Mouse (Mus musculus) kidney, adult 2 months (tissue): Measurements from ENCODE around the gene Fanca. TPM values are rescaled to one million over a fixed set of nuclear protein-coding genes. Genes with fewer than 3 reads are reported as not detected.
"Not testable (repeated sequence)": the region's sequence is repeated elsewhere in the genome, so short reads cannot be mapped to it uniquely, and the experiment has no call there.

Experiments used
- DNase-seq: peaks from one replicate; pipeline ENCODE4 v3.0.0; 2021
- H3K27ac ChIP-seq: fragments of 200-500 bp; 2 replicates; pipeline ENCODE4 v1.5.1; 2012; ENCODE audit warnings: low read depth, low read length, control low read depth, inconsistent platforms; ENCODE audit not compliant: insufficient read depth
- H3K27me3 ChIP-seq: fragments of 200-500 bp; replicated peaks from 2 replicates; pipeline ENCODE4 v1.6.1; 2012; ENCODE audit warnings: mild to moderate bottlenecking, moderate library complexity, low read length, inconsistent platforms; ENCODE audit not compliant: control insufficient read depth, insufficient read depth
- H3K36me3 ChIP-seq: fragments of 200-500 bp; 2 replicates; pipeline ENCODE4 v1.6.1; 2012; ENCODE audit warnings: mild to moderate bottlenecking, moderate library complexity, low read length, inconsistent platforms; ENCODE audit not compliant: control insufficient read depth, insufficient read depth
- H3K4me1 ChIP-seq: fragments of 200-500 bp; 2 replicates; pipeline ENCODE4 v1.6.1; 2011; ENCODE audit warnings: low read length; ENCODE audit not compliant: control insufficient read depth, insufficient read depth
- H3K4me3 ChIP-seq: fragments of 200-500 bp; 2 replicates; pipeline ENCODE4 v1.5.1; 2011; ENCODE audit warnings: mild to moderate bottlenecking, low read depth, low read length, control low read depth; ENCODE audit not compliant: insufficient read depth
- CTCF ChIP-seq: fragments of 200-500 bp; conservative IDR thresholded peaks from 2 replicates; pipeline ENCODE4 v1.5.1; 2011; ENCODE audit warnings: low read depth, mild to moderate bottlenecking, control low read depth, low read length, moderate library complexity, mixed read lengths; ENCODE audit not compliant: insufficient read depth, insufficient read length
- POLR2A ChIP-seq: fragments of 200-500 bp; IDR thresholded peaks from one replicate; pipeline ENCODE4 v1.6.1; 2011; ENCODE audit warnings: low read depth, low read length, control low read depth
- WGBS: fragments of 180-500 bp; shearing (Covaris S2); methylation state at CpG from one replicate; pipeline ENCODE4 v1.1.7; 2018; 5-methylcytosine and 5-hydroxymethylcytosine counted together
- polyA plus RNA-seq: library from polyadenylated mRNA; depleted of rRNA; stranded (reverse); fragments of >200 nt; gene quantifications from 2 replicates; pipeline ENCODE4 v1.2.3, GENCODE M21; 2012

The Fanca gene
- polyA plus RNA-seq, 1 experiment = 15.9 TPM

GRCm38 (mm10) chr8:123283991-123284390, 34.4 kb downstream of the Fanca start:
- no peak overlapping the region for H3K27ac ChIP-seq
- H3K27me3 ChIP-seq = no peaks in the 10 kb centered on the region
- peak; percentile 23 for DNase-seq
- H3K36me3 ChIP-seq = no peaks in the 10 kb centered on the region
- H3K4me3 ChIP-seq = no peak overlapping the region
- no peak for TF ChIP-seq CTCF
- H3K4me1 ChIP-seq = no peaks in the 10 kb centered on the region
- 66% methylated on average over 7 of the region's 7 CpGs for WGBS

GRCm38 (mm10) chr8:123282994-123283393, 35.4 kb downstream of the Fanca start:
- not testable (repeated sequence) for H3K27me3 ChIP-seq, H3K4me3 ChIP-seq, H3K36me3 ChIP-seq, H3K4me1 ChIP-seq, H3K27ac ChIP-seq, DNase-seq
- 83% methylated on average over 6 of the region's 6 CpGs for WGBS

GRCm38 (mm10) chr8:123280302-123281094, 37.9 kb downstream of the Fanca start:
- TF ChIP-seq POLR2A (no peak), CTCF (no peak)
- Histone ChIP-seq H3K36me3 (no peaks in the 10 kb centered on the region), H3K4me1 (no peaks in the 10 kb centered on the region), H3K27ac (no peak overlapping the region), H3K27me3 (no peaks in the 10 kb centered on the region), H3K4me3 (no peak overlapping the region)
- DNase-seq = no peak
- WGBS = 92% methylated on average over 13 of the region's 13 CpGs

GRCm38 (mm10) chr8:123279828-123280227, 38.5 kb downstream of the Fanca start:
- Histone ChIP-seq H3K27me3 (no peaks in the 10 kb centered on the region), H3K27ac (no peak overlapping the region), H3K36me3 (no peaks in the 10 kb centered on the region), H3K4me1 (no peaks in the 10 kb centered on the region), H3K4me3 (no peak overlapping the region)
- DNase-seq = no peak
- TF ChIP-seq POLR2A (no peak), CTCF (no peak)
- 93% methylated on average over 4 of the region's 4 CpGs for WGBS

- WGBS = 70% methylated on average over 7 of the region's 7 CpGs
- H3K36me3 ChIP-seq = no peaks in the 10 kb centered on the region
These were observed 39.9 kb downstream of the Fanca start for GRCm38 (mm10) chr8:123278445-123278844.

GRCm38 (mm10) chr8:123275096-123275495, 43.3 kb downstream of the Fanca start:
- DNase-seq = no peak
- Histone ChIP-seq H3K27ac (no peak overlapping the region), H3K36me3 (no peaks in the 10 kb centered on the region), H3K27me3 (no peaks in the 10 kb centered on the region), H3K4me1 (no peaks in the 10 kb centered on the region), H3K4me3 (no peak overlapping the region)
- TF ChIP-seq CTCF (no peak), POLR2A (no peak)
- WGBS = 93% methylated on average over 12 of the region's 12 CpGs

More at GRCm38 (mm10) chr8:123278445-123278844, 39.9 kb downstream of the Fanca start:
- DNase-seq = no peak
- TF ChIP-seq POLR2A (no peak), CTCF (no peak)
- Histone ChIP-seq H3K27ac (no peak overlapping the region), H3K27me3 (no peaks in the 10 kb centered on the region), H3K4me1 (no peaks in the 10 kb centered on the region), H3K4me3 (no peak overlapping the region)

- no peak for DNase-seq
- no peak overlapping the region for H3K27ac ChIP-seq
- H3K4me1 ChIP-seq = no peaks in the 10 kb centered on the region
- no peaks in the 10 kb centered on the region for H3K36me3 ChIP-seq
- WGBS = 79% methylated on average over 5 of the region's 5 CpGs
- no peak overlapping the region for H3K4me3 ChIP-seq
- TF ChIP-seq CTCF = no peak
- no peak for TF ChIP-seq POLR2A
- no peaks in the 10 kb centered on the region for H3K27me3 ChIP-seq
These were observed 43.9 kb downstream of the Fanca start for GRCm38 (mm10) chr8:123274447-123274846.
